Mouse (Mus musculus): ENCODE results near the gene Mrln. TPM values are rescaled to one million over a fixed set of nuclear protein-coding genes. Genes with fewer than 3 reads are reported as not detected.

Gene Mrln
- polyA plus RNA-seq, 1 experiment from 2014 or later, result 0.63 TPM

- Histone ChIP-seq H3K4me1 (no peaks in the 10 kb centered on the region), H3K27ac (no peak overlapping the region), H3K9me3 (no peaks in the 10 kb centered on the region), H3K4me3 (no peak overlapping the region), H3K27me3 (ENCODE audit: insufficient read depth, poor library complexity, severe bottlenecking) (no peaks in the 10 kb centered on the region), H3K36me3 (no peaks in the 10 kb centered on the region)
- no peak for DNase-seq (ENCODE audit: low spot score)
- WGBS, result 73% methylated on average over 23 of the region's 23 CpGs
Observed at GRCm38 (mm10) chr10:70268581-70269446, 64.3 kb downstream of the Mrln start.

Other genes starting within 250 kb of the Mrln start
- 14.6 and 16.0 TPM in 2 replicates for gene Ccdc6, start 107.5 kb upstream of the Mrln start, polyA plus RNA-seq (2016; fragmentation: Nextera tagmentation; extraction: Ambion mirVana)
- 0.91 and 1.6 TPM in 2 replicates for gene Slc16a9, start 40.4 kb downstream of the Mrln start, polyA plus RNA-seq (2016; fragmentation: Nextera tagmentation; extraction: Ambion mirVana)
- 5.6 and 6.8 TPM in 2 replicates for gene Fam13c, start 235.8 kb downstream of the Mrln start, polyA plus RNA-seq (2016; fragmentation: Nextera tagmentation; extraction: Ambion mirVana)

All from heart, embryonic 10.5 days (tissue).